Mouse (Mus musculus) forebrain, embryonic 14.5 days (tissue): ENCODE measurements at regions not wholly inside any gene's neighbourhood (a gene's known extent, or its start where the extent isn't known, plus 50 kb on each side); places are given as distances from the start of the nearest gene placed in this dataset.

Experiments
- ATAC-seq: fragments of 200-750 bp; cut with Nextera tagmentation; 2 replicates; pipeline ENCODE4 v1.8.0; 2017; ENCODE audit warnings: mild to moderate bottlenecking, moderate library complexity
- DNase-seq: peaks from one replicate; pipeline ENCODE4 v3.0.0-alpha.2; 2015; ENCODE audit warnings: low spot score
- H3K27ac ChIP-seq: fragments of 300-500 bp; sonication (generic); 2 replicates; pipeline ENCODE4 v1.5.1; 2014; ENCODE audit warnings: low read depth, mild to moderate bottlenecking, control low read depth, low read length, moderate library complexity
- H3K27me3 ChIP-seq: fragments of 300-500 bp; sonication (generic); replicated peaks from 2 replicates; pipeline ENCODE4 v1.6.1; 2014; ENCODE audit warnings: low read length, control low read depth, mixed read lengths; ENCODE audit not compliant: control insufficient read depth, insufficient read depth
- H3K36me3 ChIP-seq: fragments of 300-500 bp; sonication (generic); 2 replicates; pipeline ENCODE4 v1.6.1; 2014; ENCODE audit warnings: low read length, control low read depth; ENCODE audit not compliant: control insufficient read depth, insufficient read depth
- H3K4me1 ChIP-seq: fragments of 300-500 bp; sonication (generic); 2 replicates; pipeline ENCODE4 v1.6.1; 2014; ENCODE audit warnings: antibody characterized with exemption, low read length, control low read depth; ENCODE audit not compliant: control insufficient read depth, insufficient read depth
- H3K4me2 ChIP-seq: fragments of 300-500 bp; sonication (generic); 2 replicates; pipeline ENCODE4 v1.6.1; 2014; ENCODE audit warnings: mild to moderate bottlenecking, control low read depth, low read length
- H3K4me3 ChIP-seq: fragments of 300-500 bp; sonication (generic); 2 replicates; pipeline ENCODE4 v1.5.1; 2014; ENCODE audit warnings: low read depth, low read length, control low read depth
- H3K9ac ChIP-seq: fragments of 300-500 bp; sonication (generic); 2 replicates; pipeline ENCODE4 v1.6.1; 2014; ENCODE audit warnings: mild to moderate bottlenecking, low read length, control low read depth, moderate library complexity
- H3K9me3 ChIP-seq: fragments of 300-500 bp; sonication (generic); replicated peaks from 2 replicates; pipeline ENCODE4 v1.6.1; 2016; ENCODE audit warnings: low read length, control low read depth, mixed read lengths; ENCODE audit not compliant: control insufficient read depth
- WGBS: fragments of 180-500 bp; shearing (Covaris S2); extraction: QIAGEN DNeasy Blood & Tissue Kit; methylation state at CpG from one replicate; pipeline ENCODE4 v1.1.7; 2014; 5-methylcytosine and 5-hydroxymethylcytosine counted together

- H3K4me3 ChIP-seq = no peak overlapping the region
- DNase-seq (no peak), ATAC-seq (no peak)
- H3K27ac ChIP-seq = no peak overlapping the region
- H3K9ac ChIP-seq = no peak overlapping the region
- H3K27me3 ChIP-seq = peaks cover 65% of the 10 kb centered on the region
- H3K9me3 ChIP-seq = no peaks in the 10 kb centered on the region
- H3K4me1 ChIP-seq = no peaks in the 10 kb centered on the region
- H3K4me2 ChIP-seq = no peak overlapping the region
- 72% methylated on average over 3 of the region's 3 CpGs for WGBS
- H3K36me3 ChIP-seq = no peaks in the 10 kb centered on the region
Measured at GRCm38 (mm10) chr13:98579731-98580130, 57.5 kb downstream of the Tmem174 start.

- ATAC-seq (no peak), DNase-seq (peak; percentile 34)
- 61% methylated on average over 11 of the region's 11 CpGs for WGBS
- Histone ChIP-seq H3K9me3 (no peaks in the 10 kb centered on the region), H3K27ac (no peak overlapping the region), H3K27me3 (peaks cover 64% of the 10 kb centered on the region), H3K4me2 (no peak overlapping the region), H3K36me3 (no peaks in the 10 kb centered on the region), H3K9ac (no peak overlapping the region), H3K4me3 (no peak overlapping the region), H3K4me1 (no peaks in the 10 kb centered on the region)
Measured at GRCm38 (mm10) chr13:98578426-98579066, 58.7 kb downstream of the Tmem174 start.

- WGBS = 74% methylated on average over 3 of the region's 3 CpGs
- Histone ChIP-seq H3K4me3 (no peak overlapping the region), H3K4me1 (peaks cover 7% of the 10 kb centered on the region), H3K9me3 (no peaks in the 10 kb centered on the region), H3K9ac (no peak overlapping the region), H3K27me3 (peaks cover 78% of the 10 kb centered on the region), H3K4me2 (no peak overlapping the region), H3K27ac (no peak overlapping the region), H3K36me3 (no peaks in the 10 kb centered on the region)
- DNase-seq (no peak), ATAC-seq (no peak)
Measured at GRCm38 (mm10) chr13:98576061-98576460, 61.1 kb downstream of the Tmem174 start.

- no peak overlapping the region for H3K27ac ChIP-seq
- H3K4me2 ChIP-seq = no peak overlapping the region
- no peaks in the 10 kb centered on the region for H3K36me3 ChIP-seq
- no peak overlapping the region for H3K4me3 ChIP-seq
- peaks cover 92% of the 10 kb centered on the region for H3K27me3 ChIP-seq
- DNase-seq = no peak
- H3K9ac ChIP-seq = no peak overlapping the region
- 20% methylated on average over 12 of the region's 12 CpGs for WGBS
- H3K9me3 ChIP-seq = no peaks in the 10 kb centered on the region
- ATAC-seq = no peak
- peaks cover 7% of the 10 kb centered on the region for H3K4me1 ChIP-seq
Measured at GRCm38 (mm10) chr13:98574057-98574323, 63.2 kb downstream of the Tmem174 start.

GRCm38 (mm10) chr13:98573261-98574056, 63.8 kb downstream of the Tmem174 start:
- no peaks in the 10 kb centered on the region for H3K9me3 ChIP-seq
- WGBS = 9% methylated on average over 39 of the region's 39 CpGs
- peaks cover 7% of the 10 kb centered on the region for H3K4me1 ChIP-seq
- ATAC-seq (no peak; the same call in 1 of the 2 replicates), DNase-seq (peak; percentile 10)
- peaks cover 90% of the 10 kb centered on the region for H3K27me3 ChIP-seq
- peak overlapping the region; percentile 46 for H3K4me2 ChIP-seq
- no peaks in the 10 kb centered on the region for H3K36me3 ChIP-seq
- H3K27ac ChIP-seq = no peak overlapping the region
- no peak overlapping the region for H3K9ac ChIP-seq
- peak overlapping the region; percentile 21 for H3K4me3 ChIP-seq

GRCm38 (mm10) chr13:98572581-98573260, 64.5 kb downstream of the Tmem174 start:
- DNase-seq (peak; percentile 48), ATAC-seq (peak; percentile 60; the same call in 1 of the 2 replicates)
- peak overlapping the region; percentile 21 for H3K4me3 ChIP-seq
- H3K9ac ChIP-seq = peak overlapping the region; percentile 35; the same call in 1 of the 2 replicates
- H3K9me3 ChIP-seq = no peaks in the 10 kb centered on the region
- no peaks in the 10 kb centered on the region for H3K36me3 ChIP-seq
- H3K4me2 ChIP-seq = peak overlapping the region; percentile 46
- H3K4me1 ChIP-seq = peaks cover 7% of the 10 kb centered on the region
- WGBS = under 1% methylated on average over 50 of the region's 50 CpGs
- no peak overlapping the region for H3K27ac ChIP-seq
- H3K27me3 ChIP-seq = peaks cover 90% of the 10 kb centered on the region

GRCm38 (mm10) chr13:98572011-98572570, 65.1 kb downstream of the Tmem174 start:
- Histone ChIP-seq H3K4me2 (peak overlapping the region; percentile 46; the same call in 1 of the 2 replicates), H3K9me3 (no peaks in the 10 kb centered on the region), H3K4me1 (peaks cover 7% of the 10 kb centered on the region), H3K4me3 (no peak overlapping the region), H3K27me3 (peaks cover 91% of the 10 kb centered on the region), H3K9ac (no peak overlapping the region), H3K36me3 (no peaks in the 10 kb centered on the region), H3K27ac (no peak overlapping the region)
- ATAC-seq (0 out of 2 replicates have a peak, but pooled peaks have one; percentile 37), DNase-seq (no peak)
- under 1% methylated on average over 9 of the region's 14 CpGs for WGBS

- no peak for ATAC-seq
- no peak for DNase-seq
- Histone ChIP-seq H3K4me1 (peaks cover 7% of the 10 kb centered on the region), H3K9me3 (no peaks in the 10 kb centered on the region), H3K36me3 (no peaks in the 10 kb centered on the region), H3K27me3 (peaks cover 90% of the 10 kb centered on the region), H3K9ac (no peak overlapping the region), H3K4me2 (no peak overlapping the region), H3K4me3 (no peak overlapping the region), H3K27ac (no peak overlapping the region)
- 48% methylated on average over 3 of the region's 3 CpGs for WGBS
Measured at GRCm38 (mm10) chr13:98571051-98571450, 66.2 kb downstream of the Tmem174 start.
